Mouse (Mus musculus) left cerebral cortex, postnatal 14 days (tissue): ENCODE results near the gene Rars2. TPM values are rescaled to one million over a fixed set of nuclear protein-coding genes. Genes with fewer than 3 reads are reported as not detected.

Source experiments
- total RNA-seq, 2 experiments: library from RNA; stranded (reverse); gene quantifications; 2 replicates each; pipeline ENCODE4 v1.2.3; 2021

Rars2 gene
- total RNA-seq, 2 experiments from 2014 or later, result 23.0 to 26.1 TPM

Other genes with a start within 250 kb of the Rars2 start
- gene Akirin2, start 64.0 kb upstream of the Rars2 start, total RNA-seq, result 100 to 1,000 TPM; 105 to 106 TPM
- 10 to 100 TPM; 33.3 to 39.2 TPM for gene Orc3, start within 50 bp of the Rars2 start, total RNA-seq
- 10 to 100 TPM; 18.5 to 21.8 TPM for gene Slc35a1, start 72.5 kb downstream of the Rars2 start, total RNA-seq
- gene Cfap206, start 115.2 kb downstream of the Rars2 start, total RNA-seq, result 1 to 10 TPM; 2.2 to 2.3 TPM
- under 1 TPM in 1 of 2 experiments, not detected in 1; 0.34 TPM for gene Gm136, start 141.3 kb downstream of the Rars2 start, total RNA-seq
- 10 to 100 TPM; 24.3 to 25.5 TPM for gene Smim8, start 163.5 kb downstream of the Rars2 start, total RNA-seq